Mouse (Mus musculus) liver, embryonic 15.5 days (tissue): ENCODE data around the gene Spred2. TPM values are rescaled to one million over a fixed set of nuclear protein-coding genes. Genes with fewer than 3 reads are reported as not detected.

Experiments
- ATAC-seq: fragments of 200-750 bp; cut with Nextera tagmentation; 2 replicates; pipeline ENCODE4 v1.8.0; 2017; ENCODE audit warnings: moderate number of reproducible peaks, mild to moderate bottlenecking, moderate library complexity; ENCODE audit not compliant: insufficient read depth
- H3K27ac ChIP-seq: fragments of 300-500 bp; sonication (generic); replicated peaks from 2 replicates; pipeline ENCODE4 v1.5.1; 2015; ENCODE audit warnings: mild to moderate bottlenecking, inconsistent platforms
- H3K27me3 ChIP-seq: fragments of 300-500 bp; sonication (generic); 2 replicates; pipeline ENCODE4 v1.6.1; 2015; ENCODE audit warnings: mild to moderate bottlenecking, inconsistent platforms
- H3K36me3 ChIP-seq: fragments of 300-500 bp; sonication (generic); replicated peaks from 2 replicates; pipeline ENCODE4 v1.6.1; 2015; ENCODE audit warnings: moderate library complexity, mild to moderate bottlenecking, inconsistent platforms
- H3K4me1 ChIP-seq: fragments of 300-500 bp; sonication (generic); replicated peaks from 2 replicates; pipeline ENCODE4 v1.6.1; 2015; ENCODE audit warnings: inconsistent platforms
- H3K4me2 ChIP-seq: fragments of 300-500 bp; sonication (generic); 2 replicates; pipeline ENCODE4 v1.6.1; 2015; ENCODE audit warnings: moderate library complexity, mild to moderate bottlenecking, inconsistent platforms
- H3K4me3 ChIP-seq: fragments of 300-500 bp; sonication (generic); replicated peaks from 2 replicates; pipeline ENCODE4 v1.5.1; 2015; ENCODE audit warnings: mild to moderate bottlenecking, inconsistent platforms
- H3K9ac ChIP-seq: fragments of 300-500 bp; sonication (generic); 2 replicates; pipeline ENCODE4 v1.6.1; 2015; ENCODE audit warnings: moderate library complexity, mild to moderate bottlenecking, inconsistent platforms
- H3K9me3 ChIP-seq: fragments of 300-500 bp; sonication (generic); replicated peaks from 2 replicates; pipeline ENCODE4 v1.6.1; 2016; ENCODE audit warnings: inconsistent platforms
- WGBS: fragments of 180-500 bp; shearing (Covaris S2); methylation state at CpG from one replicate; pipeline ENCODE4 v1.1.7; 2015; ENCODE audit warnings: mixed read lengths; ENCODE audit not compliant: insufficient replicate concordance; 5-methylcytosine and 5-hydroxymethylcytosine counted together
- polyA plus RNA-seq: library from polyadenylated mRNA; unstranded; fragments of >200 nt; fragmentation: Nextera tagmentation; extraction: Ambion mirVana; gene quantifications from 2 replicates; pipeline ENCODE4 v1.2.1, GENCODE M21; 2015

Spred2 gene
- polyA plus RNA-seq, 1 experiment from 2014 or later, result 1.5 TPM

GRCm38 (mm10) chr11:19969584-19969983 lies 45.4 kb downstream of the Spred2 start:
- no peak overlapping the region for H3K27ac ChIP-seq
- no peaks in the 10 kb centered on the region for H3K36me3 ChIP-seq
- 65% methylated on average over 5 of the region's 5 CpGs for WGBS
- H3K9ac ChIP-seq, result no peak overlapping the region
- no peak for ATAC-seq
- H3K27me3 ChIP-seq, result no peaks in the 10 kb centered on the region
- no peak overlapping the region for H3K4me3 ChIP-seq
- no peak overlapping the region for H3K4me2 ChIP-seq
- H3K4me1 ChIP-seq, result peaks cover 46% of the 10 kb centered on the region
- no peaks in the 10 kb centered on the region for H3K9me3 ChIP-seq

- no peak overlapping the region for H3K27ac ChIP-seq
- peak; percentile 41; the same call in 1 of the 2 replicates for ATAC-seq
- H3K9ac ChIP-seq, result no peak overlapping the region
- H3K9me3 ChIP-seq, result no peaks in the 10 kb centered on the region
- no peaks in the 10 kb centered on the region; the same call in 1 of the 2 replicates for H3K36me3 ChIP-seq
- no peaks in the 10 kb centered on the region for H3K27me3 ChIP-seq
- peaks cover 24% of the 10 kb centered on the region for H3K4me1 ChIP-seq
- WGBS, result 66% methylated on average over 4 of the region's 4 CpGs
- no peak overlapping the region for H3K4me2 ChIP-seq
- no peak overlapping the region for H3K4me3 ChIP-seq
These were observed 48.0 kb downstream of the Spred2 start for GRCm38 (mm10) chr11:19971954-19972750.

- ATAC-seq, result no peak
- WGBS, result 67% methylated on average over 7 of the region's 7 CpGs
- no peak overlapping the region for H3K4me2 ChIP-seq
- H3K27ac ChIP-seq, result no peak overlapping the region
- H3K9ac ChIP-seq, result no peak overlapping the region
- H3K4me1 ChIP-seq, result peaks cover 21% of the 10 kb centered on the region
- no peaks in the 10 kb centered on the region for H3K9me3 ChIP-seq
- no peaks in the 10 kb centered on the region; the same call in 1 of the 2 replicates for H3K36me3 ChIP-seq
- no peak overlapping the region for H3K4me3 ChIP-seq
- no peaks in the 10 kb centered on the region for H3K27me3 ChIP-seq
These were observed 49.0 kb downstream of the Spred2 start for GRCm38 (mm10) chr11:19973032-19973790.

- Histone ChIP-seq H3K27me3 (no peaks in the 10 kb centered on the region), H3K36me3 (no peaks in the 10 kb centered on the region; the same call in 1 of the 2 replicates), H3K9ac (no peak overlapping the region), H3K27ac (no peak overlapping the region), H3K4me2 (no peak overlapping the region), H3K4me1 (peaks cover 33% of the 10 kb centered on the region), H3K4me3 (no peak overlapping the region), H3K9me3 (no peaks in the 10 kb centered on the region)
- 75% methylated on average over 2 of the region's 2 CpGs for WGBS
- ATAC-seq, result no peak
These were observed 51.9 kb downstream of the Spred2 start for GRCm38 (mm10) chr11:19976032-19976431.

GRCm38 (mm10) chr11:19977687-19978086 lies 53.5 kb downstream of the Spred2 start:
- Histone ChIP-seq H3K27ac (no peak overlapping the region), H3K4me2 (no peak overlapping the region), H3K4me1 (peaks cover 31% of the 10 kb centered on the region), H3K4me3 (no peak overlapping the region), H3K36me3 (no peaks in the 10 kb centered on the region; the same call in 1 of the 2 replicates), H3K9me3 (no peaks in the 10 kb centered on the region), H3K9ac (no peak overlapping the region), H3K27me3 (no peaks in the 10 kb centered on the region)
- WGBS, result 67% methylated on average over 2 of the region's 2 CpGs
- no peak for ATAC-seq

GRCm38 (mm10) chr11:19979338-19979737 lies 55.2 kb downstream of the Spred2 start:
- H3K4me2 ChIP-seq, result peak overlapping the region; percentile 35; the same call in 1 of the 2 replicates
- ATAC-seq, result no peak
- peaks cover 34% of the 10 kb centered on the region for H3K4me1 ChIP-seq
- no peaks in the 10 kb centered on the region for H3K9me3 ChIP-seq
- no peaks in the 10 kb centered on the region; the same call in 1 of the 2 replicates for H3K36me3 ChIP-seq
- H3K27ac ChIP-seq, result no peak overlapping the region
- WGBS, result 21% methylated on average over 14 of the region's 14 CpGs
- no peak overlapping the region for H3K9ac ChIP-seq
- no peak overlapping the region for H3K4me3 ChIP-seq
- no peaks in the 10 kb centered on the region for H3K27me3 ChIP-seq

GRCm38 (mm10) chr11:19982113-19982512 lies 57.9 kb downstream of the Spred2 start:
- no peak overlapping the region for H3K27ac ChIP-seq
- 37% methylated on average over 6 of the region's 6 CpGs for WGBS
- H3K9me3 ChIP-seq, result no peaks in the 10 kb centered on the region
- no peak overlapping the region for H3K9ac ChIP-seq
- H3K4me1 ChIP-seq, result peaks cover 59% of the 10 kb centered on the region
- H3K36me3 ChIP-seq, result no peaks in the 10 kb centered on the region
- H3K4me3 ChIP-seq, result no peak overlapping the region
- no peak overlapping the region for H3K4me2 ChIP-seq
- no peak for ATAC-seq
- H3K27me3 ChIP-seq, result no peaks in the 10 kb centered on the region

GRCm38 (mm10) chr11:19982779-19983178 lies 58.6 kb downstream of the Spred2 start:
- no peak overlapping the region for H3K9ac ChIP-seq
- H3K4me2 ChIP-seq, result no peak overlapping the region
- H3K27ac ChIP-seq, result no peak overlapping the region
- no peak overlapping the region for H3K4me3 ChIP-seq
- H3K36me3 ChIP-seq, result no peaks in the 10 kb centered on the region
- no peaks in the 10 kb centered on the region for H3K27me3 ChIP-seq
- no peak for ATAC-seq
- 35% methylated on average over 6 of the region's 6 CpGs for whole genome bisulfite sequencing
- H3K9me3 ChIP-seq, result no peaks in the 10 kb centered on the region
- peaks cover 66% of the 10 kb centered on the region for H3K4me1 ChIP-seq

- peaks cover 67% of the 10 kb centered on the region for H3K4me1 ChIP-seq
- H3K4me2 ChIP-seq, result no peak overlapping the region
- H3K27ac ChIP-seq, result no peak overlapping the region
- H3K9ac ChIP-seq, result no peak overlapping the region
- WGBS, result 58% methylated on average over 4 of the region's 4 CpGs
- ATAC-seq, result no peak
- no peaks in the 10 kb centered on the region for H3K36me3 ChIP-seq
- H3K4me3 ChIP-seq, result no peak overlapping the region
- H3K27me3 ChIP-seq, result no peaks in the 10 kb centered on the region
- H3K9me3 ChIP-seq, result no peaks in the 10 kb centered on the region
These were observed 59.1 kb downstream of the Spred2 start for GRCm38 (mm10) chr11:19983298-19983697.

- 82% methylated on average over 9 of the region's 9 CpGs for WGBS
- H3K27ac ChIP-seq, result no peak overlapping the region
- H3K9ac ChIP-seq, result no peak overlapping the region
- no peak for ATAC-seq
- no peak overlapping the region for H3K4me3 ChIP-seq
- H3K27me3 ChIP-seq, result no peaks in the 10 kb centered on the region
- H3K36me3 ChIP-seq, result no peaks in the 10 kb centered on the region
- no peak overlapping the region for H3K4me2 ChIP-seq
- no peaks in the 10 kb centered on the region for H3K9me3 ChIP-seq
- peaks cover 71% of the 10 kb centered on the region for H3K4me1 ChIP-seq
These were observed 59.9 kb downstream of the Spred2 start for GRCm38 (mm10) chr11:19984029-19984428.

GRCm38 (mm10) chr11:19985283-19985854 lies 61.2 kb downstream of the Spred2 start:
- Histone ChIP-seq H3K27ac (no peak overlapping the region), H3K36me3 (no peaks in the 10 kb centered on the region), H3K4me1 (peaks cover 69% of the 10 kb centered on the region), H3K9ac (no peak overlapping the region), H3K4me3 (no peak overlapping the region), H3K9me3 (no peaks in the 10 kb centered on the region), H3K27me3 (no peaks in the 10 kb centered on the region), H3K4me2 (no peak overlapping the region)
- ATAC-seq, result no peak
- WGBS, result 48% methylated on average over 5 of the region's 5 CpGs
